Mouse (Mus musculus) regulatory T cell (primary cell): ENCODE measurements around the gene Gm45234.

ENCODE experiments used
- in situ Hi-C: fragments of 300-600 bp; cut with MboI, MseI; formaldehyde crosslinking; loops from one replicate; pipeline ENCODE4 v1.15.1; 2025; ENCODE audit warnings: high pct_unique_total_duplicates

The Gm45234 gene

GRCm38 (mm10) chr6:124712918-124713317 lies 42.9 kb downstream of the Gm45234 start:
- in situ Hi-C loops: loop anchor here (5.0 kb wide), 1 partner anchor 94 kb away; the partner anchor contains the start of gene Spsb2

GRCm38 (mm10) chr6:124711824-124712782 lies 43.7 kb downstream of the Gm45234 start, which contains the start of the genes Emg1 and Phb2:
Gene Emg1 (minus strand): TSS chr6:124712178.
Gene Phb2 (plus strand): TSS chr6:124712336.
- in situ Hi-C loops: loop anchor here (5.0 kb wide), 1 partner anchor 95 kb away; the partner anchor contains the start of gene Spsb2

- in situ Hi-C loops: no loop called here
These were observed 47.4 kb downstream of the Gm45234 start for GRCm38 (mm10) chr6:124708289-124708889.

- in situ Hi-C loops: no loop called here
These were observed 49.7 kb downstream of the Gm45234 start for GRCm38 (mm10) chr6:124706061-124706627.

- in situ Hi-C loops: no loop called here
These were observed 51.4 kb downstream of the Gm45234 start for GRCm38 (mm10) chr6:124704417-124704816.

- in situ Hi-C loops: no loop called here
These were observed 52.0 kb downstream of the Gm45234 start for GRCm38 (mm10) chr6:124703789-124704188.

- in situ Hi-C loops: no loop called here
These were observed 53.1 kb downstream of the Gm45234 start for GRCm38 (mm10) chr6:124702784-124703103.

- in situ Hi-C loops: no loop called here
These were observed 53.6 kb downstream of the Gm45234 start for GRCm38 (mm10) chr6:124702102-124702783.

- in situ Hi-C loops: no loop called here
These were observed 54.5 kb downstream of the Gm45234 start for GRCm38 (mm10) chr6:124701338-124701737.

GRCm38 (mm10) chr6:124699962-124700610 lies 55.7 kb downstream of the Gm45234 start:
- in situ Hi-C loops: loop anchor here (5.0 kb wide), 1 partner anchor 38 kb away; the partner anchor contains the start of gene Lpcat3

- in situ Hi-C loops: loop anchor here (5.0 kb wide), 1 partner anchor 37 kb away; the partner anchor contains the start of gene Lpcat3
These were observed 56.5 kb downstream of the Gm45234 start for GRCm38 (mm10) chr6:124699366-124699765.

GRCm38 (mm10) chr6:124698751-124699150 lies 57.1 kb downstream of the Gm45234 start:
- in situ Hi-C loops: loop anchor here (5.0 kb wide), 1 partner anchor 36 kb away; the partner anchor contains the start of gene Lpcat3

- in situ Hi-C loops: loop anchor here (5.0 kb wide), 1 partner anchor 34 kb away; the partner anchor contains the start of gene Lpcat3
These were observed 59.2 kb downstream of the Gm45234 start for GRCm38 (mm10) chr6:124696441-124697150.

- in situ Hi-C loops: no loop called here
These were observed 61.5 kb downstream of the Gm45234 start for GRCm38 (mm10) chr6:124694166-124694955.

- in situ Hi-C loops: no loop called here
These were observed 62.4 kb downstream of the Gm45234 start for GRCm38 (mm10) chr6:124693243-124693981.

GRCm38 (mm10) chr6:124690517-124690916 lies 65.3 kb downstream of the Gm45234 start:
- in situ Hi-C loops: no loop called here
